Mouse (Mus musculus) limb, embryonic 10.5 days (tissue): ENCODE results near the gene Csnk1g2. TPM values are rescaled to one million over a fixed set of nuclear protein-coding genes. Genes with fewer than 3 reads are reported as not detected.

Experiments used
- DNase-seq: peaks from one replicate; pipeline ENCODE4 v3.0.0-alpha.2; 2017; ENCODE audit warnings: low spot score
- H3K27ac ChIP-seq: fragments of 300-500 bp; sonication (generic); 2 replicates; pipeline ENCODE4 v1.5.1; 2016; ENCODE audit warnings: mild to moderate bottlenecking
- H3K27me3 ChIP-seq: fragments of 300-500 bp; sonication (generic); 2 replicates; pipeline ENCODE4 v1.6.1; 2016; ENCODE audit warnings: low read depth, mild to moderate bottlenecking; ENCODE audit not compliant: poor library complexity, severe bottlenecking
- H3K36me3 ChIP-seq: fragments of 300-500 bp; sonication (generic); 2 replicates; pipeline ENCODE4 v1.6.1; 2016; ENCODE audit warnings: mild to moderate bottlenecking, moderate library complexity
- H3K4me1 ChIP-seq: fragments of 300-500 bp; sonication (generic); 2 replicates; pipeline ENCODE4 v1.6.1; 2016
- H3K4me3 ChIP-seq: fragments of 300-500 bp; sonication (generic); 2 replicates; pipeline ENCODE4 v1.5.1; 2016; ENCODE audit warnings: mild to moderate bottlenecking, moderate library complexity
- H3K9me3 ChIP-seq: fragments of 300-500 bp; sonication (generic); replicated peaks from 2 replicates; pipeline ENCODE4 v1.6.1; 2016; ENCODE audit warnings: mild to moderate bottlenecking
- WGBS: fragments of 180-500 bp; shearing (Covaris S2); methylation state at CpG from one replicate; pipeline ENCODE4 v1.1.7; 2016; 5-methylcytosine and 5-hydroxymethylcytosine counted together
- polyA plus RNA-seq: library from polyadenylated mRNA; unstranded; fragments of >200 nt; fragmentation: Nextera tagmentation; extraction: Ambion mirVana; gene quantifications from 2 replicates; pipeline ENCODE4 v1.2.1, GENCODE M21; 2016

Gene Csnk1g2
- polyA plus RNA-seq, 1 experiment from 2014 or later = 255 TPM

DNA sequence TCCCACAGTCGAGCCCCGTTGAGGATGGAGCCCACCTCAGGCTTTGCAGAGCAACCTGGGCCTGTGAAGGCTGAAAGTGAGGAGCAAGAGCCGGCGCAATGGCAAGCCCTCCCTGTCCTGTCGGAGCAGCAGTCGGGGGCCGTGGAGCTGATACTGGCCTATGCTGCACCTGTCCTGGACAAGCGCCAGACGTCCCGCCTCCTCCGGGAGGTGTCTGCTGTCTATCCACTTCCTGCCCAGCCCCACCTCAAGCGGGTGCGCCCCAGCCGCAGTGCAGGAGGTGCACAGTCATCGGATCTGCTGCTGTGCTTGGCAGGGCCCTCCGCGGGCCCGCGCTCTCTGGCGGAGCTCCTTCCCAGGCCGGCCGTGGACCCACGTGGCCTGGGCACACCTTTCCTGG is 16.3 kb upstream of the Csnk1g2 start:
- H3K27me3 ChIP-seq = no peaks in the 10 kb centered on the region
- WGBS = 94% methylated on average over 23 of the region's 23 CpGs
- H3K9me3 ChIP-seq = no peaks in the 10 kb centered on the region
- peaks cover 30% of the 10 kb centered on the region for H3K4me1 ChIP-seq
- 0 out of 2 replicates have a peak overlapping the region, but pooled peaks have one; percentile 5 for H3K4me3 ChIP-seq
- no peak overlapping the region for H3K27ac ChIP-seq
- DNase-seq = no peak
- H3K36me3 ChIP-seq = peaks cover 58% of the 10 kb centered on the region

DNA sequence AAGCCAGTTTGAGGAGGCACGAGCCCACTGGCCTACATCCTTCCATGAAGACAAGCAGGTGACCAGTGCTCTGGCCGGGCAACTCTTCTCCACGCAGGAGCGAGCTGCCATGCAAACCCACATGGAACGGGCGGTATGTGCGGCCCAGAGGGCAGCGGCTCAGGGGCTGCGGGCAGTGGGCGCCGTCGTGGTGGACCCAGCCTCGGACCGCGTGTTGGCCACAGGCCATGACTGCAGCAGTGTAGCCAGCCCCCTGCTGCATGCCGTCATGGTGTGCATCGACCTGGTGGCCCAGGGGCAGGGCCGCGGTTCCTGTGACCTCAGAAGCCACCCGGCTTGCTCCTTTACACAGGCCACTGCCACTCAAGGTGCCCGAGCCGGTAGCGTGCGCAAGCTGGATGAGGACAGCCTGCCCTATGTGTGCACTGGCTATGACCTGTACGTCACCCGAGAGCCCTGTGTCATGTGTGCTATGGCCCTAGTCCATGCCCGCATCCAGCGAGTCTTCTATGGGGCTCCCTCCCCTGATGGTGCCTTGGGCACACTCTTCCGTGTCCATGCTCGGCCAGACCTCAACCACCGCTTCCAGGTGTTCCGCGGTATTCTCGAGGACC is 15.8 kb upstream of the Csnk1g2 start:
- Histone ChIP-seq H3K36me3 (peaks cover 64% of the 10 kb centered on the region), H3K4me3 (no peak overlapping the region), H3K9me3 (no peaks in the 10 kb centered on the region), H3K27me3 (no peaks in the 10 kb centered on the region), H3K27ac (no peak overlapping the region), H3K4me1 (peaks cover 30% of the 10 kb centered on the region)
- WGBS = 95% methylated on average over 34 of the region's 34 CpGs
- no peak for DNase-seq

DNA sequence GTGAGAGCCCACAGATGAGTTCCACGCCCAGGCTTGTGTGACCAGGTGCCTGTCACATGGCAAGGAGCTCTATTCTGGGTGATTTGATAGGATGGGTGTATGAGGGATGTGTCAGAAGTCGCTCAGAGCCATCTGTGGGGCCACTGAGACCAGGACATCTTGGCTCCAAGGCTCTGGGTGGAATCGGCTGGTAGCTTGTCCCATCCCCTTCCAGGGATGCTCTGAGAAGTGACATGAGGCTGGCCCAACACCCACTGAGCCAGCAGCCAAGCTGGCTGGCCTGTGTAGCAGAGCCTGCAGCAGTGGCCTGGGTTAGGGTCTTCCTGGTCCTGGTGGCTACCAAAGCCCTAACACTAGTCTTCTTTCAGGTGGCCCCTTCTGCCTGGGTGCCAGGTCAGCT is 14.2 kb upstream of the Csnk1g2 start:
- H3K27me3 ChIP-seq = no peaks in the 10 kb centered on the region
- H3K4me3 ChIP-seq = no peak overlapping the region
- 81% methylated on average over 3 of the region's 3 CpGs for WGBS
- H3K4me1 ChIP-seq = peaks cover 20% of the 10 kb centered on the region
- no peak for DNase-seq
- H3K9me3 ChIP-seq = no peaks in the 10 kb centered on the region
- no peak overlapping the region for H3K27ac ChIP-seq
- H3K36me3 ChIP-seq = peaks cover 78% of the 10 kb centered on the region

DNA sequence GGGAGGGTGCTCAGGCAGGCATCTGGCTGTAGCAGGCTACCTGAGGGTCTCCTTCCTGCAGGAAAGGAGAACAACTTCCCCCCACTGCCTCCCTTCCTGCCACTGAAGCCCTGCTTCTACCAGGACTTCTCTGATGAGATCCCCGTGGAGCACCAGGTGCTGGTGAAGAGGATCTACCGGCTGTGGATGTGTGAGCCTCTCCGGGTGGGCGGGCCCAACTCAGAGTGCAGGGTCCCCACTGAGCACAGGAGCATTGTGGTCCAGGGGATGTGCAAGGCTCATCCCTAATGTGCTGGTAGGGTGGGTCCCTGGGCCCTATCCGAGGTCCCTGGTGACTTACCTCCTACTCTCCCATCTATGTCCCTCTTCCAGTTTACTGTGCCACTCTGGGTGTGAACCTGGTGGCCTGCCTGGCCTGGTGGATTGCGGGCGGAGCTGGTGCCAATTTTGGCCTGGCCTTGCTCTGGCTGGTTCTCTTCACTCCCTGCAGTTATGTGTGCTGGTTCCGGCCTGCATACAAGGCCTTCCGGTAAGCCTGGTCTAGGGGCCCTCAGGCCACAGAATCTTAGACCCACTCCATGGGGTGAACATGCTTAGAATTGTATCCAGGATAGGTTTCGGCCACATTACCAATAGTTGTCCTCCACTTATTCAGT is 13.2 kb upstream of the Csnk1g2 start:
- Histone ChIP-seq H3K4me1 (0 out of 2 replicates have a peak, but pooled peaks cover 11% of the 10 kb centered on the region), H3K36me3 (peaks cover 86% of the 10 kb centered on the region), H3K4me3 (no peak overlapping the region), H3K27me3 (no peaks in the 10 kb centered on the region), H3K27ac (no peak overlapping the region), H3K9me3 (no peaks in the 10 kb centered on the region)
- 93% methylated on average over 10 of the region's 10 CpGs for WGBS
- DNase-seq = no peak

DNA sequence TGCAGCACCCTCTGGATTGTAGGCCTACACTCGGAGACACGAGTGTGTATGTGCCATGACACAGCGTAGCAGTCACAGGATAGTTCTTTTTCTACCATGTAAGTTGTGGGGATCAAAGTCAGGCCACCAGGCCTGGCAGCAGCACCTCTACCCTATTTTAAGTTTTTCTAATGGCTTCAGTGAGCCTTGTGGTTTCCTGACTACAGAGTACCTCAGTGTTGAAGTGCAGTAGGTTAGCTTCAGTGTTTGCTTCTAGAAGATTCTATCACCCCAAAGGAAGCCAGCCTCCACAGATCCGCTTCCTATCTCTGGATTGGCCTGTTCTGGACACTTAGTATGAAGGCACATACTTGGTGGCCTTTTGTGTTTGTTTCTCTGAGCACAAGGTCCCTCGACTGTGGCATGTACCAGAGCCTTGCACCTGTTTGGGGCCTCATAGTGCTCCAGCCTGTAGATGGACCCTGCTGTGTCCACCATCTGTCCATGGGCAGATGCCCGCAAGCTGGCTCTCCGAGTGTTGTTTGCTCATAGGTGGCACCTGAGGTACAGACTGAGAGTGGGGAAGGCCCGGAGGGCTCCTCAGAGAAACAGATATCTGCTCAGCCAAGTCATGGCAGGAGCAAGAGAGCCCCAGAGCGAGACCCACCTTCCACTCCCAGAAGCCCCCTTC is 12.4 kb upstream of the Csnk1g2 start:
- Histone ChIP-seq H3K4me3 (no peak overlapping the region), H3K27ac (no peak overlapping the region), H3K27me3 (no peaks in the 10 kb centered on the region), H3K36me3 (peaks cover 94% of the 10 kb centered on the region), H3K4me1 (0 out of 2 replicates have a peak, but pooled peaks cover 4% of the 10 kb centered on the region), H3K9me3 (no peaks in the 10 kb centered on the region)
- WGBS = 94% methylated on average over 9 of the region's 9 CpGs
- no peak for DNase-seq

DNA sequence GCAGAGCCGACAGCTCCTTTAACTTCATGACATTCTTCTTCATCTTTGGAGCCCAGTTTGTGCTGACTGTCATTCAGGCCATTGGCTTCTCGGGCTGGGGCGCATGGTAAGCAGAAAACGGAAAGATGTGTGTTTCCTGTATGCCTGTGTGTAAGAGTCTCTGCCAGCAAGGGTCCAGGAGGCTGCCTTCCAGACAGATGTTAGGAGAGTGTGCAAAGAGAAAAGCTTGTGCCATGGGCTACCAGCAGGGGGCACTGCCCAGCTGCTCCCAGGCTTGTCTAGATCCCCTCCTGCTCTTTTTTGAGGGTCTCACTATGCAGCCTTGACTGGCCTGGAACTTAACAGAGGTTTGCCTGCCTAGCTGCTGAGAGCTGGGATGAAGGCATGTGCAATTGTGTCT is 11.6 kb upstream of the Csnk1g2 start:
- Histone ChIP-seq H3K9me3 (no peaks in the 10 kb centered on the region), H3K36me3 (peaks cover 97% of the 10 kb centered on the region), H3K4me1 (0 out of 2 replicates have a peak, but pooled peaks cover 4% of the 10 kb centered on the region), H3K27me3 (no peaks in the 10 kb centered on the region), H3K27ac (no peak overlapping the region), H3K4me3 (0 out of 2 replicates have a peak overlapping the region, but pooled peaks have one; percentile 4)
- peak; percentile 75 for DNase-seq
- 84% methylated on average over 4 of the region's 4 CpGs for WGBS

DNA sequence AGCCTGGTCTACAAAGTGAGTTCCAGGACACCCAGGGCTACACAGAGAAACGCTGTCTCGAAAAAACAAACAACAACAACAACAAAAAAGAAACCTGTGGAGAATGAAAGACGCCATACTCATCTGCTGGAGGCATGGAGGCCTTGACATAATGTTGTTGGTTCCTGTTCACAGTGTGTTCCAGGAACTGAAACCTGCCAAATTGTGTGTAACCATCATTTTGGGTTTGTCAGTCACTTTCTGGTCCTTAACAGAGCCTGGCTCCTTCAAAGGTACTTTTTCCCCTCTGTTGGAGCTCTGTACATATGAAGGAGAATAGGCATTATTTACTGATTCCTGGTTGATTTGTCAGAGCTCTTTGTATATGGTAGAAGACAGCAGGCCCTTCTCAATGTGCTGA is 10.7 kb upstream of the Csnk1g2 start:
- H3K27me3 ChIP-seq = no peaks in the 10 kb centered on the region
- H3K4me3 ChIP-seq = no peak overlapping the region

DNA sequence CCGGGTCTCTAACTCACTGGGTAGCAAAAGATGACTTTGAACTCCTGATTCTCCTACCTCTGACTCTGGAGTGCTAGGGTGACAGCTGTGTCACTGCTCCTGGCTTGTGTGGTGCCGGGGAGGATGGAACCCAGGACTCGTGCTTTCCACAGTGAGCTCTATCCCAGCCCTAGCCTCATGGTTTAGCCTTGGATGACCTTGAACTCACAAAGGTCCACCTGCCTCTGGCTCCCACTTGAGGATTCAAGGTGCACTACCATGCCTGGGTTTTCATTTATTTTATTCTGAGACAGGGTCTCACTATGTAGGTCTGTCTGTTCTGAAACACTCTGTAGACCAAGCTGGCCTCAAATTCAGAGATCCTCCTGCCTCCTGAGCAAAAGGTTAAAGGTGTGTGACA is 8.8 kb upstream of the Csnk1g2 start:
- Histone ChIP-seq H3K4me1 (0 out of 2 replicates have a peak, but pooled peaks cover 4% of the 10 kb centered on the region), H3K27ac (no peak overlapping the region), H3K4me3 (no peak overlapping the region), H3K9me3 (no peaks in the 10 kb centered on the region), H3K36me3 (peaks cover 75% of the 10 kb centered on the region), H3K27me3 (no peaks in the 10 kb centered on the region)
- 87% methylated on average over 3 of the region's 3 CpGs for WGBS
- no peak for DNase-seq

More for the DNA sequence above, 10.7 kb upstream of the Csnk1g2 start:
- 90% methylated on average over 3 of the region's 3 CpGs for WGBS
- peaks cover 94% of the 10 kb centered on the region for H3K36me3 ChIP-seq
- H3K4me1 ChIP-seq = 0 out of 2 replicates have a peak, but pooled peaks cover 4% of the 10 kb centered on the region
- no peaks in the 10 kb centered on the region for H3K9me3 ChIP-seq
- no peak for DNase-seq
- H3K27ac ChIP-seq = no peak overlapping the region

DNA sequence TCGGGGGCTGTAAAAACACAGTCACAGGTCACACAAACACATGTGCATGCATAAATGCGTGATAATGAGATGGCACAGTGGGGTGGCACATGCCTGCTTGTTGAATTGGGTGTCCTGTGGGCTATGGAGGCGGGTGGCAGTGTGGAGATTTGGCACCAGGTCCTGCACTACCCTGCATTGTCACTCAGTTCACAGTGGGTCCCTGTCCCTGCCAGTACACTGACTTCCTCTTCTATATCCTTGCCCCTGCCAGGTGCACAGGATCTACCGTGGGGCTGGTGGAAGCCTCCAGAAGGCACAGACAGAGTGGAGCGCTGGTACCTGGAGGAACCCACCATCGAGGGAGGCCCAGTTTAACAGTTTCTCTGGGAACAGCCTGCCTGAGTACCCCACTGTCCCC is 8.3 kb upstream of the Csnk1g2 start:
- H3K27me3 ChIP-seq = no peaks in the 10 kb centered on the region
- 89% methylated on average over 6 of the region's 6 CpGs for WGBS
- no peak for DNase-seq
- peaks cover 70% of the 10 kb centered on the region for H3K36me3 ChIP-seq
- no peaks in the 10 kb centered on the region for H3K9me3 ChIP-seq
- H3K4me3 ChIP-seq = no peak overlapping the region
- H3K4me1 ChIP-seq = 0 out of 2 replicates have a peak, but pooled peaks cover 4% of the 10 kb centered on the region
- no peak overlapping the region for H3K27ac ChIP-seq

DNA sequence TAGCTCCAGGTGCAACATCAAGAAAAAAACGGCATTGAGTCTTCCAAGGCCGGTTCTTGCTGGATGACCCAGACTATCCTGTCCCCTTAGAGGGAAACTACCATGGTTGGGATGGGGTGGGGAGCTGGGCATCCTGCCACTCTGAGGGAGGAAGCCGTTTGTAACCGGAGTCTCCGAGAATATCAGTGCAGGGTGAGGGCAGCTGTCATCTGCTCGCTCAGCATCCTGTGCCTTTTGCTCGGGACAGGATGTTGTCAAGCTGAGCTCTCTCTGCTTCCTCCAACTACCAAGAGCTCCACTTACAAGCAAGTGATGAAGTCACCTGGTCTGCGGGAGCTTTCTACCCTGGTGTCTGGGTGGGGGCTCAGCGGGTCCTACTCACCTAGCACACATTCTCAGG is 4.5 kb upstream of the Csnk1g2 start:
- Histone ChIP-seq H3K36me3 (peaks cover 33% of the 10 kb centered on the region), H3K9me3 (no peaks in the 10 kb centered on the region), H3K27ac (no peak overlapping the region), H3K4me3 (no peak overlapping the region), H3K27me3 (no peaks in the 10 kb centered on the region), H3K4me1 (peaks cover 14% of the 10 kb centered on the region)
- no peak for DNase-seq
- 79% methylated on average over 9 of the region's 9 CpGs for WGBS

DNA sequence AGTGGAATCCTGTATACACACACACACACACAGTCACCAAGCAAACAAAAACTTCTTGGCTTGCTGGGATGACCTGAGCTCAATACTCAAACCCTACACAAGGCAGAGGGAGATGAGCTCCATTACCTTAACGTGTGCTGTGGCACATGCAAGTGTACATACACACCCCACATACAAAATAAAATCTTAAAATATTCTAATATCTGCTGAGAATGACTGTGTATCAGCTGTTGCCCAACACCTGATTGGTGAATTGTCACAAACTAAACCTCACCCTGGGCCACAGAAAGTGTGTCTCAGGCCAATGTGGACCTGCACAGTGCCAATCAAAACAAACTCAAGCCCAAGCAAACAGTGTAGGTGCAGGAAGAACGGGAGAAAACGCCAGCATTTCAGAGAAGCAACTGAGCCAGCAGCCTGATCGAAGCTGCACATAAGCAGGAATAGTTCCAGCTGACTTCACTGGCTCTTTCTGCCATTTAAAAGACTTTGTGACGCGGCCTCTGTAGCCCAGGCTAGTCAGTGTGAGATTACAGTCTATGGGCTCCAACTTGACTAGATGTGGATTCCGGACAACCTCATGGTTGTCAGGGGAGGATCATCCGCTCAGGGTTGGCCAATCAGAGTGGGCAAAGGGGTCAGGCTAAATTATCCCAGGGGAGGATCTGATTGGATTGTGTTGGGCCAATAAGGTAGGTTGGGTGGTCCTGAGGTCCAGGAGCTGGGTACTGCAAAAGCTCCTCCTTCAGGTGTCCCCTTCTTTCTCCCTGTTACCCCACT is 3.0 kb upstream of the Csnk1g2 start:
- WGBS = 34% methylated on average over 8 of the region's 8 CpGs
- Histone ChIP-seq H3K36me3 (peaks cover 26% of the 10 kb centered on the region), H3K4me3 (no peak overlapping the region)

DNA sequence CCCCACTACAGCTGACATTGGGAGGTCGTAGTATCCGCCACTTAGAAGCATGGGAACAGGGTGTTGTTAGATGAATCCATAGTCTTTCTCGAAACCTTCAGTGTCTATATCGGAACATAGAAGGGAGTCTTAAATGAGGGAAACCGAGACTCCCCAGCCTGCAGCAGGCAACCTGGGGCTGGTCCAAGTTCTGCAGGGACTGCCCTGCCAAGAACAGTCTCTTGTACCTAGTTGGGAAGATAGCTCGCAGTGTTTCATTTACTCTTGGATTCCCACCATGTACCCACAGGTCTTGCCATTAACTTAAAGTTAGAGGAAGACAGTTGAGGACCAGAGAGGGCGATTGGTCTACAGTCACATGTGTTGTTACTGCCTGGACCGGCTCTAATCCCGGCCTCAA is 2.3 kb upstream of the Csnk1g2 start:
- Histone ChIP-seq H3K27ac (0 out of 2 replicates have a peak overlapping the region, but pooled peaks have one; percentile 16), H3K27me3 (no peaks in the 10 kb centered on the region), H3K4me3 (peak overlapping the region; percentile 6; the same call in 1 of the 2 replicates), H3K9me3 (no peaks in the 10 kb centered on the region), H3K4me1 (peaks cover 35% of the 10 kb centered on the region), H3K36me3 (peaks cover 26% of the 10 kb centered on the region)
- DNase-seq = no peak
- WGBS = 87% methylated on average over 9 of the region's 9 CpGs

More for the DNA sequence above, 3.0 kb upstream of the Csnk1g2 start:
- 0 out of 2 replicates have a peak overlapping the region, but pooled peaks have one; percentile 25 for H3K27ac ChIP-seq
- no peak for DNase-seq
- H3K9me3 ChIP-seq = no peaks in the 10 kb centered on the region
- H3K27me3 ChIP-seq = no peaks in the 10 kb centered on the region
- H3K4me1 ChIP-seq = peaks cover 28% of the 10 kb centered on the region
